Mouse (Mus musculus) common myeloid progenitor, adult 5-6 weeks (primary cell): ENCODE measurements at regions not wholly inside any gene's neighbourhood (a gene's known extent, or its start where the extent isn't known, plus 50 kb on each side); places are given as distances from the start of the nearest gene placed in this dataset.

ENCODE experiments used
- ATAC-seq: replicated peaks from 2 replicates; pipeline ENCODE4 v1.8.0; 2016; ENCODE audit warnings: low read depth, mild to moderate bottlenecking, moderate TSS enrichment, inconsistent platforms; ENCODE audit not compliant: poor library complexity, severe bottlenecking

- no peak for ATAC-seq
These were observed 51.7 kb upstream of the Mdm1 start for GRCm38 (mm10) chr10:118089879-118090278.

- peak; percentile 81 for ATAC-seq
These were observed 50.1 kb upstream of the Mdm1 start for GRCm38 (mm10) chr10:118091476-118091875.
